Mouse (Mus musculus) midbrain, embryonic 13.5 days (tissue): ENCODE data around the gene Gm21852. TPM values are rescaled to one million over a fixed set of nuclear protein-coding genes. Genes with fewer than 3 reads are reported as not detected.
"Not testable (repeated sequence)": the region's sequence is repeated elsewhere in the genome, so short reads cannot be mapped to it uniquely, and the experiment has no call there.

Source experiments
- ATAC-seq: fragments of 200-750 bp; cut with Nextera tagmentation; 2 replicates; pipeline ENCODE4 v1.8.0; 2017; ENCODE audit warnings: mild to moderate bottlenecking, moderate TSS enrichment, moderate library complexity
- H3K27ac ChIP-seq: fragments of 300-500 bp; sonication (generic); 2 replicates; pipeline ENCODE4 v1.5.1; 2015; ENCODE audit warnings: inconsistent platforms, mild to moderate bottlenecking, moderate library complexity
- H3K27me3 ChIP-seq: fragments of 300-500 bp; sonication (generic); 2 replicates; pipeline ENCODE4 v1.6.1; 2015; ENCODE audit warnings: mild to moderate bottlenecking, inconsistent platforms
- H3K36me3 ChIP-seq: fragments of 300-500 bp; sonication (generic); 2 replicates; pipeline ENCODE4 v1.6.1; 2015; ENCODE audit warnings: mild to moderate bottlenecking, inconsistent platforms
- H3K4me1 ChIP-seq: fragments of 300-500 bp; sonication (generic); replicated peaks from 2 replicates; pipeline ENCODE4 v1.6.1; 2015; ENCODE audit warnings: inconsistent platforms
- H3K4me2 ChIP-seq: fragments of 300-500 bp; sonication (generic); replicated peaks from 2 replicates; pipeline ENCODE4 v1.6.1; 2015; ENCODE audit warnings: moderate library complexity, mild to moderate bottlenecking, inconsistent platforms
- H3K4me3 ChIP-seq: fragments of 300-500 bp; sonication (generic); replicated peaks from 2 replicates; pipeline ENCODE4 v1.5.1; 2015; ENCODE audit warnings: mild to moderate bottlenecking, inconsistent platforms
- H3K9ac ChIP-seq: fragments of 300-500 bp; sonication (generic); replicated peaks from 2 replicates; pipeline ENCODE4 v1.6.1; 2015; ENCODE audit warnings: mild to moderate bottlenecking, inconsistent platforms
- H3K9me3 ChIP-seq: fragments of 300-500 bp; sonication (generic); 2 replicates; pipeline ENCODE4 v1.6.1; 2016; ENCODE audit warnings: mild to moderate bottlenecking, inconsistent platforms
- WGBS: fragments of 180-500 bp; shearing (Covaris S2); methylation state at CpG from one replicate; pipeline ENCODE4 v1.1.7; 2015; 5-methylcytosine and 5-hydroxymethylcytosine counted together
- microRNA-seq: library from miRNA; unstranded; fragments of <30 nt; microRNA quantifications from one replicate; pipeline ENCODE4, GENCODE M21; 2016
- polyA plus RNA-seq: library from polyadenylated mRNA; unstranded; fragments of >200 nt; fragmentation: Nextera tagmentation; extraction: Ambion mirVana; gene quantifications from 2 replicates; pipeline ENCODE4 v1.2.1, GENCODE M21; 2015

Gm21852 gene
- polyA plus RNA-seq: not detected in 2 replicates

- not testable (repeated sequence) for H3K9me3 ChIP-seq, H3K27ac ChIP-seq, H3K4me3 ChIP-seq, H3K36me3 ChIP-seq, H3K4me1 ChIP-seq, H3K9ac ChIP-seq, ATAC-seq, H3K27me3 ChIP-seq, H3K4me2 ChIP-seq
- whole genome bisulfite sequencing: no CpG with 5 or more reads among the region's 3 CpGs
These were observed at the start of gene Gm21852 for GRCm38 (mm10) chrY:40651896-40652295. Gm21852 (minus strand) TSS chrY:40651996.

Small RNA genes within 50 kb of the gene (microRNA-seq; reads per million reads assigned to microRNA genes)
- not detected for gene Gm27466
- not detected for gene Gm28018

Other genes with a start within 250 kb of the Gm21852 start
- gene Gm21797, start 123.8 kb upstream of the Gm21852 start, polyA plus RNA-seq: not detected in 2 replicates
- not detected in 2 replicates for gene Gm20795, start 152.9 kb upstream of the Gm21852 start, polyA plus RNA-seq